Mouse (Mus musculus) G1E (cell line): Measurements from ENCODE around the gene Aqp5.

Experiments used
- CTCF ChIP-seq: IDR thresholded peaks from 2 replicates; pipeline ENCODE4 v1.5.1; 2012; ENCODE audit warnings: low read depth, low read length, inconsistent platforms, mixed read lengths
- POLR2AphosphoS5 ChIP-seq: IDR thresholded peaks from 2 replicates; pipeline ENCODE4 v1.6.1; 2012; ENCODE audit warnings: low read depth, low read length, inconsistent platforms; ENCODE audit not compliant: insufficient replicate concordance
- TAL1 ChIP-seq: conservative IDR thresholded peaks from 2 replicates; pipeline ENCODE4 v1.6.1; 2012; ENCODE audit warnings: low read depth, low read length, inconsistent platforms, mixed read lengths

DNA sequence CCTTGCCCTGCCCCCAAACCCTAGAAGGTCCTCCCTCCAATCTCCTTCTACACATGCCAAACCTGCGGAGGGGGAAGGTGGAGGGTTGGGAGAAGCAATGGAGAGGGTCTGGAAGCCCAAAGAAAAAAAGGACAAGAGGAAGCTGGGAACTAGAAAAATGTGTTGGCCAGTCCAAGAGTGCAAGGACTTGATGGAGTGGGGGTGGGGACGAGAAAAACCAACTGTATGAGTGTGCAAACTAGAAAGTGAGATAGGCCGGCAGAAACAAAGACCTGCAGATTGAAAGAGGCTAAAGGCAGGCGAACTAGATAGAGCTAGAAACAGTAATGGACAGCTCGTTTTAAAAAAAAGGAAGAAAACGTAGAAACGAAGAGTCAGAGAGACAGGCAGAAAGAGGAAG lies 878 bp upstream of the Aqp5 start:
- no peak for TF ChIP-seq POLR2AphosphoS5
- no peak for TF ChIP-seq CTCF
- TF ChIP-seq TAL1, result no peak
